Mouse (Mus musculus): ENCODE results near the gene Vmn1r200. TPM values are rescaled to one million over a fixed set of nuclear protein-coding genes. Genes with fewer than 3 reads are reported as not detected.

Gene Vmn1r200
- not detected for total RNA-seq (2023)

GRCm38 (mm10) chr13:22390073-22390472, at the start of gene Vmn1r200:
TSS of gene Vmn1r200 (plus strand) at chr13:22390373.

GRCm38 (mm10) chr13:22350064-22350463, 40.1 kb upstream of the Vmn1r200 start, which contains the start of gene Vmn1r198:
TSS of gene Vmn1r198 (plus strand) at chr13:22350364.

GRCm38 (mm10) chr13:22379518-22379917, 10.7 kb upstream of the Vmn1r200 start, which contains the start of gene Vmn1r199:
TSS of gene Vmn1r199 (plus strand) at chr13:22379818.

Other genes starting within 250 kb of the Vmn1r200 start
- not detected for gene Vmn1r191, start 206.4 kb upstream of the Vmn1r200 start, total RNA-seq (2023)
- gene Vmn1r192, start 199.2 kb upstream of the Vmn1r200 start, total RNA-seq (2023): not detected
- not detected for gene Vmn1r193, start 167.2 kb upstream of the Vmn1r200 start, total RNA-seq (2023)
- gene Vmn1r194, start 146.2 kb upstream of the Vmn1r200 start, total RNA-seq (2023): not detected
- not detected for gene Vmn1r195, start 119.9 kb upstream of the Vmn1r200 start, total RNA-seq (2023)
- gene Vmn1r196, start 100.5 kb upstream of the Vmn1r200 start, total RNA-seq (2023): not detected
- gene Vmn1r197, start 65.8 kb upstream of the Vmn1r200 start, total RNA-seq (2023): not detected
- gene Vmn1r198, start 40.0 kb upstream of the Vmn1r200 start, total RNA-seq (2023): not detected
- gene Vmn1r199, start 10.6 kb upstream of the Vmn1r200 start, total RNA-seq (2023): not detected
- not detected for gene Vmn1r201, start 81.5 kb downstream of the Vmn1r200 start, total RNA-seq (2023)
- gene Vmn1r202, start 115.0 kb downstream of the Vmn1r200 start, total RNA-seq (2023): under 1 TPM in 1 of 2 experiments, not detected in 1; 0.12 TPM
- under 1 TPM in 1 of 2 experiments, not detected in 1; 0.06 TPM for gene Vmn1r203, start 127.7 kb downstream of the Vmn1r200 start, total RNA-seq (2023)
- not detected for gene Vmn1r204, start 162.8 kb downstream of the Vmn1r200 start, total RNA-seq (2023)
- not detected for gene Vmn1r205, start 202.6 kb downstream of the Vmn1r200 start, total RNA-seq (2023)
- gene Vmn1r206, start 233.9 kb downstream of the Vmn1r200 start, total RNA-seq (2023): not detected

All from T-cell, adult 66 days (primary cell).